Mouse (Mus musculus) C2C12 (cell line): Measurements from ENCODE around the gene Acsf3.

ENCODE experiments used
- CTCF ChIP-seq: IDR thresholded peaks from one replicate; pipeline ENCODE4 v1.5.1; 2011; ENCODE audit not compliant: control insufficient read depth, insufficient read depth, insufficient read length
- MYOG ChIP-seq: IDR thresholded peaks from one replicate; pipeline ENCODE4 v1.6.1; 2011; ENCODE audit not compliant: control insufficient read depth, insufficient read length; ENCODE audit errors: extremely low read depth

GRCm38 (mm10) chr8:122793375-122794174, 18.3 kb downstream of the Acsf3 start:
- TF ChIP-seq CTCF (no peak), MYOG (no peak)
